Mouse (Mus musculus): ENCODE measurements around the gene Fance.

- TF ChIP-seq CTCF (IDR thresholded peaks at IDR 0.05; ENCODE audit: borderline replicate concordance, insufficient read depth, low read length) (peak; percentile 19; the same call in 1 of the 2 replicates), POLR2A (IDR thresholded peaks at IDR 0.05; ENCODE audit: low read depth, low read length) (no peak)
Observed at GRCm38 (mm10) chr17:28312232-28313211, 797 bp upstream of the Fance start.

Measured in embryonic fibroblast, embryonic 13.5 days (primary cell).